Mouse (Mus musculus) CD4-positive, CD25-positive, alpha-beta regulatory T cell, adult 2 months (primary cell): ENCODE results near the gene Dnm3.

Source experiments
- DNase-seq: peaks from one replicate; pipeline ENCODE4 v3.0.0-alpha.2; 2012; ENCODE audit warnings: low read depth, low spot score

The Dnm3 gene

GRCm38 (mm10) chr1:162252869-162253268 lies 225.0 kb downstream of the Dnm3 start:
- DNase-seq: no peak

GRCm38 (mm10) chr1:162247216-162247615 lies 230.6 kb downstream of the Dnm3 start:
- no peak for DNase-seq

GRCm38 (mm10) chr1:162243651-162243990 lies 234.2 kb downstream of the Dnm3 start:
- no peak for DNase-seq

GRCm38 (mm10) chr1:162242980-162243650 lies 234.7 kb downstream of the Dnm3 start:
- DNase-seq: no peak

GRCm38 (mm10) chr1:162240720-162241119 lies 237.1 kb downstream of the Dnm3 start:
- no peak for DNase-seq

- DNase-seq: no peak
Measured at GRCm38 (mm10) chr1:162238646-162239045, 239.2 kb downstream of the Dnm3 start.

- DNase-seq: no peak
Measured at GRCm38 (mm10) chr1:162236624-162237159, 241.1 kb downstream of the Dnm3 start.

GRCm38 (mm10) chr1:162225621-162226147 lies 252.2 kb downstream of the Dnm3 start:
- no peak for DNase-seq

GRCm38 (mm10) chr1:162224817-162225605 lies 252.8 kb downstream of the Dnm3 start:
- no peak for DNase-seq

GRCm38 (mm10) chr1:162224061-162224460 lies 253.8 kb downstream of the Dnm3 start:
- DNase-seq: no peak

GRCm38 (mm10) chr1:162223258-162223940 lies 254.4 kb downstream of the Dnm3 start:
- no peak for DNase-seq

GRCm38 (mm10) chr1:162222353-162222752 lies 255.5 kb downstream of the Dnm3 start:
- DNase-seq: no peak

GRCm38 (mm10) chr1:162221801-162222301 lies 256.0 kb downstream of the Dnm3 start:
- no peak for DNase-seq

GRCm38 (mm10) chr1:162220891-162221290 lies 256.9 kb downstream of the Dnm3 start:
- no peak for DNase-seq

GRCm38 (mm10) chr1:162219781-162220180 lies 258.1 kb downstream of the Dnm3 start:
- DNase-seq: no peak

GRCm38 (mm10) chr1:162218530-162219180 lies 259.2 kb downstream of the Dnm3 start:
- DNase-seq: no peak

GRCm38 (mm10) chr1:162217340-162217974 lies 260.4 kb downstream of the Dnm3 start:
- DNase-seq: no peak

- no peak for DNase-seq
Measured at GRCm38 (mm10) chr1:162216656-162217055, 261.2 kb downstream of the Dnm3 start.

- DNase-seq: no peak
Measured at GRCm38 (mm10) chr1:162215743-162216142, 262.1 kb downstream of the Dnm3 start.

GRCm38 (mm10) chr1:162213066-162213465 lies 264.8 kb downstream of the Dnm3 start:
- no peak for DNase-seq

GRCm38 (mm10) chr1:162210529-162210928 lies 267.3 kb downstream of the Dnm3 start:
- DNase-seq: no peak
